ENCODE assay signal across 17 mouse cellular contexts in genomic region chr3:136769486-136769882, GRCm38 (mm10).
DNase-seq lines count a peak whose midpoint lies in the region; ATAC-seq lines count a peak whose summit lies in the region.
"Had no signal": no experiment of that assay in that cellular context is flagged by ENCODE, and none has a peak within 500 bp of the region (broad histone marks: within the 10 kb centered on the region; RNA-seq: fewer than 3 reads in every experiment).

No protein-coding gene starts in this region.

- no peak overlapping the region for H3K27ac ChIP-seq in heart, embryonic 16.5 days (ENCODE audit: low read length)
- H3K27ac ChIP-seq in heart, embryonic 11.5 days (ENCODE audit: low read depth, low read length) = no peak overlapping the region
- H3K27ac ChIP-seq in stomach, embryonic 15.5 days = no peak overlapping the region
- H3K27ac ChIP-seq: embryonic facial prominence, embryonic 13.5 days; hindbrain, embryonic 14.5 days; liver, embryonic 15.5 days; midbrain, embryonic 12.5 days had no signal

- no peaks in the 10 kb centered on the region for H3K27me3 ChIP-seq in heart, embryonic 16.5 days (ENCODE audit: control insufficient read depth, insufficient read depth, low read length)
- H3K27me3 ChIP-seq in heart, embryonic 11.5 days (ENCODE audit: control insufficient read depth, insufficient read depth, low read length) = no peaks in the 10 kb centered on the region
- H3K27me3 ChIP-seq in megakaryocyte, embryonic 14.5 days (replicated peaks) = no peaks in the 10 kb centered on the region
- H3K27me3 ChIP-seq in stomach, embryonic 15.5 days (replicated peaks) = no peaks in the 10 kb centered on the region
- H3K27me3 ChIP-seq: embryonic facial prominence, embryonic 13.5 days; heart, embryonic 13.5 days; liver, embryonic 15.5 days; midbrain, embryonic 12.5 days had no signal

- 0 out of 2 replicates have a peak, but pooled peaks have one; percentile 47 for ATAC-seq in heart, embryonic 16.5 days (replicated peaks; ENCODE audit: extremely low read depth, insufficient read depth, low FRiP score)
- ATAC-seq in heart, embryonic 11.5 days (replicated peaks; ENCODE audit: insufficient number of reproducible peaks, low FRiP score, low TSS enrichment) = no peak
- ATAC-seq in megakaryocyte, adult 5-6 weeks (ENCODE audit: poor library complexity, severe bottlenecking) = no peak
- peak; percentile 82; the same call in 1 of the 2 replicates for ATAC-seq in stomach, embryonic 15.5 days (ENCODE audit: insufficient read depth, low FRiP score, low read depth)

- H3K4me1 ChIP-seq in heart, embryonic 16.5 days (ENCODE audit: control insufficient read depth, insufficient read depth, low read length) = peaks cover 18% of the 10 kb centered on the region
- H3K4me1 ChIP-seq in heart, embryonic 11.5 days (ENCODE audit: control insufficient read depth, insufficient read depth, low read length) = peaks cover 7% of the 10 kb centered on the region
- peaks cover 64% of the 10 kb centered on the region for H3K4me1 ChIP-seq in megakaryocyte, embryonic 14.5 days
- 0 out of 2 replicates have a peak, but pooled peaks cover 3% of the 10 kb centered on the region for H3K4me1 ChIP-seq in stomach, embryonic 15.5 days

- H3K9me3 ChIP-seq in heart, embryonic 16.5 days (replicated peaks; ENCODE audit: control insufficient read depth, low read length) = no peaks in the 10 kb centered on the region
- H3K9me3 ChIP-seq in heart, embryonic 11.5 days (replicated peaks; ENCODE audit: control insufficient read depth, low read length) = no peaks in the 10 kb centered on the region
- no peaks in the 10 kb centered on the region for H3K9me3 ChIP-seq in megakaryocyte, embryonic 14.5 days
- H3K9me3 ChIP-seq in stomach, embryonic 15.5 days = no peaks in the 10 kb centered on the region
- H3K9me3 ChIP-seq: embryonic facial prominence, embryonic 13.5 days; heart, embryonic 13.5 days; liver, embryonic 15.5 days; midbrain, embryonic 12.5 days had no signal

- no peak overlapping the region for H3K4me3 ChIP-seq in heart, embryonic 16.5 days (ENCODE audit: low read length)
- H3K4me3 ChIP-seq in heart, embryonic 11.5 days (ENCODE audit: low read depth, low read length) = no peak overlapping the region
- H3K4me3 ChIP-seq in megakaryocyte, embryonic 14.5 days (replicated peaks) = peak overlapping the region; percentile 50
- no peak overlapping the region for H3K4me3 ChIP-seq in stomach, embryonic 15.5 days (replicated peaks)
- H3K4me3 ChIP-seq: embryonic facial prominence, embryonic 13.5 days; heart, embryonic 13.5 days; liver, embryonic 15.5 days; midbrain, embryonic 12.5 days had no signal

- WGBS in heart, embryonic 16.5 days = 46% methylated on average over 1 of the region's 1 CpGs
- WGBS in heart, embryonic 11.5 days (ENCODE audit: insufficient replicate concordance) = 45% methylated on average over 1 of the region's 1 CpGs
- WGBS in stomach, embryonic 15.5 days = 41% methylated on average over 1 of the region's 1 CpGs

- H3K9ac ChIP-seq in heart, embryonic 16.5 days (ENCODE audit: low read length) = no peak overlapping the region
- no peak overlapping the region for H3K9ac ChIP-seq in heart, embryonic 11.5 days (ENCODE audit: low read depth, low read length)
- no peak overlapping the region for H3K9ac ChIP-seq in stomach, embryonic 15.5 days
- H3K9ac ChIP-seq: embryonic facial prominence, embryonic 13.5 days; heart, embryonic 13.5 days; hindbrain, embryonic 14.5 days; liver, embryonic 15.5 days; midbrain, embryonic 12.5 days had no signal

- no peaks in the 10 kb centered on the region for H3K36me3 ChIP-seq in heart, embryonic 16.5 days (ENCODE audit: control insufficient read depth, insufficient read depth)
- H3K36me3 ChIP-seq in heart, embryonic 11.5 days (ENCODE audit: control insufficient read depth, insufficient read depth, low read length) = no peaks in the 10 kb centered on the region
- no peaks in the 10 kb centered on the region for H3K36me3 ChIP-seq in megakaryocyte, embryonic 14.5 days (replicated peaks; ENCODE audit: low read length)
- no peaks in the 10 kb centered on the region for H3K36me3 ChIP-seq in stomach, embryonic 15.5 days
- H3K36me3 ChIP-seq: embryonic facial prominence, embryonic 13.5 days; heart, embryonic 13.5 days; liver, embryonic 15.5 days; midbrain, embryonic 12.5 days had no signal

- DNase-seq in ZHBTc4 (ENCODE audit: low read depth, low spot score) = peak; percentile 21
- no peak for DNase-seq in layer of hippocampus, postnatal 10 days (ENCODE audit: low spot score in 2 of 2)
- DNase-seq in adrenal gland, adult 18-20 months (ENCODE audit: low spot score in 2 of 2) = no peak
- DNase-seq: adrenal gland, postnatal 25 days; kidney, adult 8-10 months; left cerebral cortex, postnatal 4 days; thymus, postnatal 4 days had no signal

- H3K4me2 ChIP-seq in heart, embryonic 16.5 days (ENCODE audit: low read depth, low read length) = no peak overlapping the region
- H3K4me2 ChIP-seq in heart, embryonic 11.5 days = no peak overlapping the region
- H3K4me2 ChIP-seq in stomach, embryonic 15.5 days = no peak overlapping the region
- H3K4me2 ChIP-seq: embryonic facial prominence, embryonic 13.5 days; heart, embryonic 13.5 days; hindbrain, embryonic 14.5 days; liver, embryonic 15.5 days; midbrain, embryonic 12.5 days had no signal

Comparison
In these comparisons a context has a peak if more than half of its experiments do, and no peak if none do; other contexts are left out.
1. ATAC-seq: peak in heart, embryonic 16.5 days (single experiment) and stomach, embryonic 15.5 days (single experiment); none in heart, embryonic 11.5 days (single experiment) and megakaryocyte, adult 5-6 weeks (single experiment).